Mouse (Mus musculus) layer of hippocampus, postnatal 14 days (tissue): ENCODE measurements around the gene Dlx5. TPM values are rescaled to one million over a fixed set of nuclear protein-coding genes. Genes with fewer than 3 reads are reported as not detected.

Experiments used
- DNase-seq, 2 experiments: peaks; one replicate each; pipeline ENCODE4 v3.0.0; 2021 to 2022; ENCODE audit warnings: low spot score in 2 of 2, mixed read lengths in 1 of 2
- long read RNA-seq, 2 experiments: library from polyadenylated mRNA; stranded (forward); transcript quantifications; one replicate each; pipeline ENCODE4 v2.0.0; 2021
- total RNA-seq, 2 experiments: library from RNA; stranded (reverse); gene quantifications; 2 replicates each; pipeline ENCODE4 v1.2.3; 2021

Gene Dlx5
- total RNA-seq, result 1 to 10 TPM; 4.7 to 6.1 TPM
- long read RNA-seq, experiment 1, partial matches to known transcripts, result 0 of 1 reads
- long read RNA-seq, experiment 1, other reads (novel, unspliced or antisense), result 0 of 1 reads
- long read RNA-seq, experiment 2, partial matches to known transcripts, result 0 of 4 reads
- long read RNA-seq, experiment 2, other reads (novel, unspliced or antisense), result 0 of 4 reads

GRCm38 (mm10) chr6:6881638-6882190 is at the start of gene Dlx5:
Gene Dlx5 (minus strand): TSS chr6:6882085.
- DNase-seq, result no peak

GRCm38 (mm10) chr6:6931507-6931906 is 49.6 kb upstream of the Dlx5 start:
- DNase-seq, result no peak

GRCm38 (mm10) chr6:6930831-6931230 is 48.9 kb upstream of the Dlx5 start:
- no peak for DNase-seq

GRCm38 (mm10) chr6:6925264-6925663 is 43.4 kb upstream of the Dlx5 start:
- peak in 1 of 2 experiments; percentile 20 for DNase-seq

GRCm38 (mm10) chr6:6917334-6917733 is 35.4 kb upstream of the Dlx5 start:
- DNase-seq, result no peak

- DNase-seq, result no peak
Measured at GRCm38 (mm10) chr6:6915526-6915915, 33.6 kb upstream of the Dlx5 start.

- DNase-seq, result peak; percentile 10 to 34
Measured at GRCm38 (mm10) chr6:6914849-6915525, 33.1 kb upstream of the Dlx5 start.

- DNase-seq, result no peak
Measured at GRCm38 (mm10) chr6:6914304-6914703, 32.4 kb upstream of the Dlx5 start.

GRCm38 (mm10) chr6:6909586-6909985 is 27.7 kb upstream of the Dlx5 start:
- peak in 1 of 2 experiments; percentile 5 for DNase-seq

GRCm38 (mm10) chr6:6890047-6890446 is 8.2 kb upstream of the Dlx5 start:
- DNase-seq, result no peak

GRCm38 (mm10) chr6:6886225-6886624 is 4.3 kb upstream of the Dlx5 start:
- no peak for DNase-seq

- DNase-seq, result peak in 1 of 2 experiments; percentile 71
Measured at GRCm38 (mm10) chr6:6884897-6885296, 3.0 kb upstream of the Dlx5 start.

GRCm38 (mm10) chr6:6882266-6882797 is 447 bp upstream of the Dlx5 start:
- DNase-seq, result no peak

- DNase-seq, result no peak
Measured at GRCm38 (mm10) chr6:6881115-6881637, 709 bp downstream of the Dlx5 start.

- no peak for DNase-seq
Measured at GRCm38 (mm10) chr6:6880361-6881114, 1.3 kb downstream of the Dlx5 start.

- no peak for DNase-seq
Measured at GRCm38 (mm10) chr6:6879371-6880325, 2.2 kb downstream of the Dlx5 start.

GRCm38 (mm10) chr6:6878841-6879291 is 3.0 kb downstream of the Dlx5 start:
- no peak for DNase-seq

GRCm38 (mm10) chr6:6877981-6878840 is 3.7 kb downstream of the Dlx5 start:
- DNase-seq, result no peak

GRCm38 (mm10) chr6:6877346-6877910 is 4.5 kb downstream of the Dlx5 start:
- DNase-seq, result no peak
